Mouse (Mus musculus): ENCODE measurements at regions not wholly inside any gene's neighbourhood (a gene's known extent, or its start where the extent isn't known, plus 50 kb on each side); places are given as distances from the start of the nearest gene placed in this dataset.

DNA sequence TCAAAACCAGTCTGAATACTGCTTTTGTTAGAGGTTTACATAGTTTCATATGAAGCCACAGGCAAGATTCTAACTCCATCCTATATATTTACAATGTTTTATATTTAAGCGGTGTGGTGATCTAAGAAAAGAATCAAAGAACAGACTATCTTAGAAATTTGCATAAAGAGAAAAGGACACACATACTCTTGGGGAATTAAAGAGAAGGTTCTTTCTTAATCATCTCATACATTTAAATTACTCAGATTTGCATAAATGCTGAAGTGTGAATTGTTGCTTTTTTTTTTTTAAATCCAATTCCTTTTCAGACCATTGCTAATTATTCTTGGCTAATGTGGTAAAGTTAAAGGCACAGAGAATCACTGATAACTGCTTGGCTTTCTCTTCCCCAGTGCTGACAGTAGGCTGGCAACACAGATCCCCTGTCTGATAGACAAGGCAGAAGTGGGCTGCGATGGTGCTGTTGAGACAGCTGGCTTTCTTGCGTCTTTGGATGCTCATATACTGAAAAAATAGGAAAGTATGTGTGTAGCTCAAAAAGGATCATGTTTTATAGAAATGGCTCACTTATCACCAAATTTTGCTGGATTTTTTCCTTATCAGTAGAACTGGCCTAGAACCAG lies 216.1 kb downstream of the Otol1 start:
- no peaks in the 10 kb centered on the region for H3K9me3 ChIP-seq (ENCODE audit: control insufficient read depth, low read length)
- H3K27me3 ChIP-seq (ENCODE audit: control insufficient read depth, insufficient read depth, low read length): no peaks in the 10 kb centered on the region
- no peak for DNase-seq (ENCODE audit: low spot score)
- H3K4me1 ChIP-seq (ENCODE audit: control insufficient read depth, insufficient read depth, low read length): no peaks in the 10 kb centered on the region
- no peak for ATAC-seq (ENCODE audit: insufficient number of reproducible peaks, low FRiP score, low TSS enrichment, low read depth)
- H3K9ac ChIP-seq (ENCODE audit: low read length): no peak overlapping the region
- no peak overlapping the region for H3K4me2 ChIP-seq (ENCODE audit: low read depth, severe bottlenecking)
- 87% methylated on average over 3 of the region's 3 CpGs for WGBS
- no peaks in the 10 kb centered on the region for H3K36me3 ChIP-seq (ENCODE audit: control insufficient read depth, insufficient read depth, low read length)
- no peak overlapping the region for H3K4me3 ChIP-seq (ENCODE audit: low read depth, low read length)
- H3K27ac ChIP-seq (replicated peaks; ENCODE audit: low read depth, low read length): no peak overlapping the region

GRCm38 (mm10) chr3:70224846-70225245 lies 217.4 kb downstream of the Otol1 start:
- ATAC-seq (ENCODE audit: insufficient number of reproducible peaks, low FRiP score, low TSS enrichment, low read depth) (no peak), DNase-seq (ENCODE audit: low spot score) (no peak)
- Histone ChIP-seq H3K27ac (replicated peaks; ENCODE audit: low read depth, low read length) (no peak overlapping the region), H3K4me2 (ENCODE audit: low read depth, severe bottlenecking) (no peak overlapping the region), H3K4me3 (ENCODE audit: low read depth, low read length) (no peak overlapping the region), H3K27me3 (ENCODE audit: control insufficient read depth, insufficient read depth, low read length) (no peaks in the 10 kb centered on the region), H3K9ac (ENCODE audit: low read length) (no peak overlapping the region), H3K9me3 (ENCODE audit: control insufficient read depth, low read length) (no peaks in the 10 kb centered on the region), H3K4me1 (ENCODE audit: control insufficient read depth, insufficient read depth, low read length) (no peaks in the 10 kb centered on the region), H3K36me3 (ENCODE audit: control insufficient read depth, insufficient read depth, low read length) (no peaks in the 10 kb centered on the region)
- WGBS: 93% methylated on average over 6 of the region's 6 CpGs

DNA sequence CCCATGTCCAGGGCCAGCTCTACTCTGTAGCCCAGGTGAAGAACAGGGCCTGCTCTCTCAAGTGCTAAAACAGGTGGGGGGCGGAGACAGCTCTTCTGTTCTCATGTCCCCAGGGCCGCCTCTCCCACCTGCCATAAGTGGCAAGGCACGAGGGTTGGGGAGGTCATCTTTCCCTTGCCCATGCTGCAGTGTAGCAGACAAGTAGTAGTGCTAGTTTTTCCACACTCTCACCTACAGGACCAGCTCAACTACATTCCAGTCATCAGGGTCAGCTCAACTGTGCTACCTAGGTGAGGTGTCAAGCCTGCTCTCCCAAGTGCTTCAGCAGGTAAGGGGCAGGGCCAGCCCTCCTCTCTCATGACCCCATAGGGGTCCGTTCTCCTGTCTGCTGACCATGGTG lies 219.8 kb downstream of the Otol1 start:
- Histone ChIP-seq H3K4me3 (ENCODE audit: low read depth, low read length) (no peak overlapping the region), H3K9ac (ENCODE audit: low read length) (no peak overlapping the region), H3K4me1 (ENCODE audit: control insufficient read depth, insufficient read depth, low read length) (no peaks in the 10 kb centered on the region), H3K36me3 (ENCODE audit: control insufficient read depth, insufficient read depth, low read length) (no peaks in the 10 kb centered on the region), H3K27ac (replicated peaks; ENCODE audit: low read depth, low read length) (no peak overlapping the region), H3K4me2 (ENCODE audit: low read depth, severe bottlenecking) (no peak overlapping the region), H3K9me3 (ENCODE audit: control insufficient read depth, low read length) (no peaks in the 10 kb centered on the region), H3K27me3 (ENCODE audit: control insufficient read depth, insufficient read depth, low read length) (no peaks in the 10 kb centered on the region)
- WGBS: 76% methylated on average over 4 of the region's 4 CpGs
- ATAC-seq (ENCODE audit: insufficient number of reproducible peaks, low FRiP score, low TSS enrichment, low read depth) (no peak), DNase-seq (ENCODE audit: low spot score) (no peak)

DNA sequence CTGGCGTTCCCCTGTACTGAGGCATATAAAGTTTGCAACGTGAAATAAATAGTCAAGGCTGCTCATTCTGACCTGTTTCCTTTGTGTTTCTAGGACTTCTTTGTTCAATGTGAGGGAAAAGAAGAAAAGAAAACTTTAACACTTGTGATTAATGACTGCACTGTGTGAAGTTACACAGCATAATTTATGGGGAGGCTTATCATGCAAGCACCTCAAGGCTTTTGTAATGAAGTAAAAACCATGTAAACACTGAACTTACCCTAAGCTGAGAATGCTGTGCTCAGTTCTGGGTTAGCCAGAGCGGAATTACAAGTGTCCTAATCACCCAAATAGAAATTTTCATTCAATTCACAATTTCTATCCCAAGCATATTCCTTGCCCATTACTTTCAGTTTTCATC lies 241.2 kb downstream of the Otol1 start:
- Histone ChIP-seq H3K9ac (ENCODE audit: low read length) (no peak overlapping the region), H3K27ac (replicated peaks; ENCODE audit: low read depth, low read length) (no peak overlapping the region), H3K4me2 (ENCODE audit: low read depth, severe bottlenecking) (no peak overlapping the region), H3K9me3 (ENCODE audit: control insufficient read depth, low read length) (no peaks in the 10 kb centered on the region), H3K4me1 (ENCODE audit: control insufficient read depth, insufficient read depth, low read length) (no peaks in the 10 kb centered on the region), H3K4me3 (ENCODE audit: low read depth, low read length) (no peak overlapping the region), H3K27me3 (ENCODE audit: control insufficient read depth, insufficient read depth, low read length) (no peaks in the 10 kb centered on the region), H3K36me3 (ENCODE audit: control insufficient read depth, insufficient read depth, low read length) (no peaks in the 10 kb centered on the region)
- DNase-seq (ENCODE audit: low spot score): no peak
- no peak for ATAC-seq (ENCODE audit: insufficient number of reproducible peaks, low FRiP score, low TSS enrichment, low read depth)
- 45% methylated on average over 3 of the region's 3 CpGs for WGBS

GRCm38 (mm10) chr3:70249922-70250321 lies 242.5 kb downstream of the Otol1 start:
- Histone ChIP-seq H3K9ac (ENCODE audit: low read length) (no peak overlapping the region), H3K4me3 (ENCODE audit: low read depth, low read length) (no peak overlapping the region), H3K36me3 (ENCODE audit: control insufficient read depth, insufficient read depth, low read length) (no peaks in the 10 kb centered on the region), H3K27ac (replicated peaks; ENCODE audit: low read depth, low read length) (no peak overlapping the region), H3K4me2 (ENCODE audit: low read depth, severe bottlenecking) (no peak overlapping the region), H3K27me3 (ENCODE audit: control insufficient read depth, insufficient read depth, low read length) (no peaks in the 10 kb centered on the region), H3K9me3 (ENCODE audit: control insufficient read depth, low read length) (no peaks in the 10 kb centered on the region), H3K4me1 (ENCODE audit: control insufficient read depth, insufficient read depth, low read length) (no peaks in the 10 kb centered on the region)
- ATAC-seq (ENCODE audit: insufficient number of reproducible peaks, low FRiP score, low TSS enrichment, low read depth): no peak
- WGBS: 76% methylated on average over 4 of the region's 4 CpGs
- no peak for DNase-seq (ENCODE audit: low spot score)

- Histone ChIP-seq H3K4me2 (ENCODE audit: low read depth, severe bottlenecking) (no peak overlapping the region), H3K4me1 (ENCODE audit: control insufficient read depth, insufficient read depth, low read length) (no peaks in the 10 kb centered on the region), H3K9ac (ENCODE audit: low read length) (no peak overlapping the region), H3K9me3 (ENCODE audit: control insufficient read depth, low read length) (no peaks in the 10 kb centered on the region), H3K27ac (replicated peaks; ENCODE audit: low read depth, low read length) (no peak overlapping the region), H3K27me3 (ENCODE audit: control insufficient read depth, insufficient read depth, low read length) (no peaks in the 10 kb centered on the region), H3K36me3 (ENCODE audit: control insufficient read depth, insufficient read depth, low read length) (no peaks in the 10 kb centered on the region), H3K4me3 (ENCODE audit: low read depth, low read length) (no peak overlapping the region)
- 54% methylated on average over 7 of the region's 7 CpGs for WGBS
- DNase-seq (ENCODE audit: low spot score): no peak
- no peak for ATAC-seq (ENCODE audit: insufficient number of reproducible peaks, low FRiP score, low TSS enrichment, low read depth)
Measured at GRCm38 (mm10) chr3:70250733-70251132, 243.3 kb downstream of the Otol1 start.

- no peak for ATAC-seq (ENCODE audit: insufficient number of reproducible peaks, low FRiP score, low TSS enrichment, low read depth)
Measured at GRCm38 (mm10) chr3:70263318-70263717, 255.9 kb downstream of the Otol1 start.

GRCm38 (mm10) chr3:70288590-70289388 lies 281.4 kb downstream of the Otol1 start:
- WGBS: 55% methylated on average over 7 of the region's 7 CpGs
- DNase-seq (ENCODE audit: low spot score): peak; percentile 25
- no peak overlapping the region for H3K9ac ChIP-seq (ENCODE audit: low read length)

More at GRCm38 (mm10) chr3:70263318-70263717, 255.9 kb downstream of the Otol1 start:
- H3K9ac ChIP-seq (ENCODE audit: low read length): no peak overlapping the region
- DNase-seq (ENCODE audit: low spot score): no peak
- H3K27me3 ChIP-seq (ENCODE audit: control insufficient read depth, insufficient read depth, low read length): no peaks in the 10 kb centered on the region
- no peaks in the 10 kb centered on the region for H3K4me1 ChIP-seq (ENCODE audit: control insufficient read depth, insufficient read depth, low read length)
- no peak overlapping the region for H3K4me3 ChIP-seq (ENCODE audit: low read depth, low read length)
- no peaks in the 10 kb centered on the region for H3K36me3 ChIP-seq (ENCODE audit: control insufficient read depth, insufficient read depth, low read length)
- H3K4me2 ChIP-seq (ENCODE audit: low read depth, severe bottlenecking): no peak overlapping the region
- 66% methylated on average over 3 of the region's 3 CpGs for WGBS
- H3K27ac ChIP-seq (replicated peaks; ENCODE audit: low read depth, low read length): no peak overlapping the region; the same call in 1 of the 2 replicates
- H3K9me3 ChIP-seq (ENCODE audit: control insufficient read depth, low read length): no peaks in the 10 kb centered on the region

More at GRCm38 (mm10) chr3:70288590-70289388, 281.4 kb downstream of the Otol1 start:
- no peaks in the 10 kb centered on the region for H3K4me1 ChIP-seq (ENCODE audit: control insufficient read depth, insufficient read depth, low read length)
- no peaks in the 10 kb centered on the region for H3K9me3 ChIP-seq (ENCODE audit: control insufficient read depth, low read length)
- H3K27me3 ChIP-seq (ENCODE audit: control insufficient read depth, insufficient read depth, low read length): no peaks in the 10 kb centered on the region
- no peak overlapping the region for H3K4me2 ChIP-seq (ENCODE audit: low read depth, severe bottlenecking)
- H3K36me3 ChIP-seq (ENCODE audit: control insufficient read depth, insufficient read depth, low read length): no peaks in the 10 kb centered on the region
- H3K27ac ChIP-seq (replicated peaks; ENCODE audit: low read depth, low read length): no peak overlapping the region
- H3K4me3 ChIP-seq (ENCODE audit: low read depth, low read length): no peak overlapping the region
- peak; percentile 80 for ATAC-seq (ENCODE audit: insufficient number of reproducible peaks, low FRiP score, low TSS enrichment, low read depth)
